Mouse (Mus musculus) heart, embryonic 11.5 days (tissue): ENCODE measurements at regions not wholly inside any gene's neighbourhood (a gene's known extent, or its start where the extent isn't known, plus 50 kb on each side); places are given as distances from the start of the nearest gene placed in this dataset.
"Not testable (repeated sequence)": the region's sequence is repeated elsewhere in the genome, so short reads cannot be mapped to it uniquely, and the experiment has no call there.

Source experiments
- ATAC-seq: fragments of 200-750 bp; cut with Nextera tagmentation; replicated peaks from 2 replicates; pipeline ENCODE4 v1.8.0; 2017; ENCODE audit warnings: moderate library complexity; ENCODE audit not compliant: insufficient number of reproducible peaks, low FRiP score, low TSS enrichment
- H3K27ac ChIP-seq: fragments of 300-500 bp; sonication (generic); 2 replicates; pipeline ENCODE4 v1.5.1; 2014; ENCODE audit warnings: mild to moderate bottlenecking, low read depth, low read length
- H3K27me3 ChIP-seq: fragments of 300-500 bp; sonication (generic); 2 replicates; pipeline ENCODE4 v1.6.1; 2014; ENCODE audit warnings: mild to moderate bottlenecking, low read length, mixed read lengths; ENCODE audit not compliant: control insufficient read depth, insufficient read depth
- H3K36me3 ChIP-seq: fragments of 300-500 bp; sonication (generic); 2 replicates; pipeline ENCODE4 v1.6.1; 2014; ENCODE audit warnings: mild to moderate bottlenecking, low read length, moderate library complexity, mixed read lengths; ENCODE audit not compliant: control insufficient read depth, insufficient read depth
- H3K4me1 ChIP-seq: fragments of 300-500 bp; sonication (generic); 2 replicates; pipeline ENCODE4 v1.6.1; 2014; ENCODE audit warnings: low read length; ENCODE audit not compliant: control insufficient read depth, insufficient read depth
- H3K4me2 ChIP-seq: fragments of 300-500 bp; sonication (generic); 2 replicates; pipeline ENCODE4 v1.6.1; 2014; ENCODE audit warnings: mild to moderate bottlenecking, moderate library complexity
- H3K4me3 ChIP-seq: fragments of 300-500 bp; sonication (generic); 2 replicates; pipeline ENCODE4 v1.5.1; 2014; ENCODE audit warnings: low read depth, low read length
- H3K9ac ChIP-seq: fragments of 300-500 bp; sonication (generic); 2 replicates; pipeline ENCODE4 v1.6.1; 2014; ENCODE audit warnings: mild to moderate bottlenecking, low read depth, low read length, moderate library complexity
- H3K9me3 ChIP-seq: fragments of 300-500 bp; sonication (generic); replicated peaks from 2 replicates; pipeline ENCODE4 v1.6.1; 2016; ENCODE audit warnings: low read length; ENCODE audit not compliant: control insufficient read depth
- WGBS: fragments of 180-500 bp; shearing (Covaris S2); extraction: QIAGEN DNeasy Blood & Tissue Kit; methylation state at CpG from one replicate; pipeline ENCODE4 v1.1.7; 2014; ENCODE audit not compliant: insufficient replicate concordance; 5-methylcytosine and 5-hydroxymethylcytosine counted together

DNA sequence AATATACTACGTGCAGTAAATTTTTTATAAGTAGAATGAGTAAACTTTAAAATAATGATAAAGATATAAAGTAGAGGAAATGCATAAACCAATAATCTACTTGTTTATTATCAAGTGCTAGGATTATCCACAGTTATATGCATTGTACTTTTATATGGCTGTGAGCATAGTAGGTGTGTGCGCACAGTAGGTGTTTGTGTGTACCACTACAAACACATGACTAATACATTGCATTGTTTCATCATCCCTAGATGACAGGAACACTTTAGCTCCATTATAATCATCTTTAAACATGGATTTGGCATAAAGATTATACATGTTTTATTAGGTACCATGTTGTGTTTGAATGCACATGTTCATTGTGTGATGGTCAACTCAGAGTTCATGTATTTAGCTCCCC, 124.7 kb upstream of the Vldlr start:
- no peaks in the 10 kb centered on the region for H3K27me3 ChIP-seq
- ATAC-seq: no peak
- H3K36me3 ChIP-seq: no peaks in the 10 kb centered on the region
- H3K27ac ChIP-seq: no peak overlapping the region
- 91% methylated on average over 2 of the region's 2 CpGs for WGBS
- H3K4me2 ChIP-seq: no peak overlapping the region
- no peaks in the 10 kb centered on the region; the same call in 1 of the 2 replicates for H3K9me3 ChIP-seq
- no peak overlapping the region for H3K9ac ChIP-seq
- H3K4me3 ChIP-seq: no peak overlapping the region
- H3K4me1 ChIP-seq: no peaks in the 10 kb centered on the region

DNA sequence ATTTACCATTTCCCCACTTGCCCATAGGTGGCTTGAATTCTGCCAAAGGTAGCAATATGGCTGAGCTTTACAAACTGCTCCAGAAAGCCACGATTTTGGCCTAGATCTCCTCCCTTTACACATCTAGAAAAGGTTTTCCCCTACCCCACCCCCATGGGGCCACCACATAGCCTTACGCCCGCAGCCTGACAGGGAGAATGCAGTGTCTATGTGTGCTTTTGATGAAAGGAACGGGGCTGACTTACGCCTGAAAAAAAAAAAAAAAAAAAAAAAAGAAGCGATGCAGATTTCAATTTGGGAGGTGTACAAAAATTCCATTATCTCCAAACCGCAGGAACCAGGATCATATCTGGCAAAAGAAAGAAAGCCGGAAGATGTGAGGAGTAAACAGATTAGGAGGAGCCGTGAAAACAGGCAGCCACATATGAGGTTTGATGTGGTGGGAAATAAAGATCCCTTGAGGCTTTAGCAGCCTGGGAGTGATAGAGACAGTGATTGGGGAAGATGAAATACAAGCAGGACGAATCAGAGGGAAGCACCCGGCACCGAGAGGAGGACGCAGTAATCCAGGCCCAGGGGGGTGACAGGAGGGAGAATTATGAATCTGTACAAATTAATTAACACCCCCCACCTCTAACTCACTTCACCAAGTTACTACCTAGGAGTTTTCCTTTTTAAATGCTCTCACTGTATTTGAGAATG, 121.4 kb upstream of the Vldlr start:
- Histone ChIP-seq H3K4me3 (no peak overlapping the region), H3K9ac (no peak overlapping the region), H3K4me2 (no peak overlapping the region), H3K36me3 (no peaks in the 10 kb centered on the region), H3K9me3 (no peaks in the 10 kb centered on the region; the same call in 1 of the 2 replicates), H3K27ac (no peak overlapping the region), H3K4me1 (peaks cover 7% of the 10 kb centered on the region), H3K27me3 (no peaks in the 10 kb centered on the region)
- ATAC-seq: no peak
- 75% methylated on average over 13 of the region's 13 CpGs for WGBS

DNA sequence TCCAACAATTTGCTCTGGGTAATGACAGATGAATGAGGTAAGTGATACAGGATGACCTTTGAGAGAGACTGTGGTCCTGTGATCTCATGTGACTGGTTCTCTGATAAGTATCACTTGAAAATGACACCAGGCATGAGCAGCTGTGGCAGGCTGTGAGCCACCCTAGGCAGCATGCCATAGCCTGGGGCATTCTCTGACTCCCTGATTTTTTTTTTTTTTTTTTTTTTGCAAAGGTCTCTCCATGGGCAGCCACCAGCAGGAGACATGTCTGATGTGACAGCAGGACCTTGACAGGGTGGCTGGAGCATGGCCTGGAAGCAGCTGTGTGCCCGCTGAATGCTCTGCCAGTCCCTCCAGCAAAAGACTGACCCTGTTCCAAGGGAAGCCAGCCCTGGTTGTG, 116.4 kb upstream of the Vldlr start:
- ATAC-seq: peak; percentile 61
- Histone ChIP-seq H3K9ac (no peak overlapping the region), H3K27ac (peak overlapping the region; percentile 52), H3K4me3 (no peak overlapping the region), H3K4me1 (peaks cover 12% of the 10 kb centered on the region), H3K4me2 (no peak overlapping the region), H3K9me3 (no peaks in the 10 kb centered on the region), H3K36me3 (no peaks in the 10 kb centered on the region), H3K27me3 (no peaks in the 10 kb centered on the region)
- 40% methylated on average over 1 of the region's 1 CpGs for WGBS

DNA sequence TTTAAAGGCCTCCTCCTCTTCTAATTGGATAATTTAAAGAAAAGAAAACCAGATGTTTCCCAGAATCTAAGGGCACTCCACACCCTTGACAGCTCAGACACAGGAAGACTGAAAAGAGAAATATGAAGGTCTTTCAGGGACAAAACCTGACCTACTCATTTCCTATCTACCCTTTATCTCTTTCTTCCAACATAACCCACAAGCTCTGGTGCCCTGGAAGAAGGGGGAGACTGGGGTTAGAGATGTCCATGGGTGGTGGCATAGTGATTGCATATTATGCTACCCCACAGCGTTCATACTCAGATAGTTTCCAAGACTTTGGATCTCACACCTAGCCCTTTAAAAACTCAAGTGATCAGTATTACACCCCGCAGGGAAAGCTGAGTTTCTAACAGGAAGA, 105.8 kb upstream of the Vldlr start:
- no peak overlapping the region for H3K4me2 ChIP-seq
- 77% methylated on average over 2 of the region's 2 CpGs for WGBS

DNA sequence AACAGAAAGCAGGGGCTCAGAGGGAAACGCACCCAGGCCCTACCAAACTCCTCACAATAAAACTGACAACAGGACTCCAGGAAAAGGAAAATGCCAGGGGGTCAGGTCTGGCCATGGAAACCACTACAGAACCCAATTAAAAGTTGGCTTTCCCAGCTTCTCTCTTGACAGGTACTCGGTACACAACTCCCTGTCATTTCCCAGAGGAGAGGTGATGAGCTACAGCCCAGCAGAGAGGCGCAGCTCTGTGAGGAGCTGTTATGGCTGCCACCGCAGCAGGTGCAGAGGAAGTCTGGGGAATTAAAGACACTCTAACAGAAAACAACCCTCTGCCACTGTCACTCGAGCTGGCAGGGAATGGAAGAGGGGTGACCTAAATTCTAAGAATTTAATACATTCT, 95.4 kb upstream of the Vldlr start:
- no peaks in the 10 kb centered on the region for H3K36me3 ChIP-seq
- no peaks in the 10 kb centered on the region for H3K9me3 ChIP-seq
- ATAC-seq: no peak
- H3K4me2 ChIP-seq: no peak overlapping the region
- H3K4me1 ChIP-seq: no peaks in the 10 kb centered on the region
- no peak overlapping the region for H3K4me3 ChIP-seq
- H3K27ac ChIP-seq: no peak overlapping the region
- H3K9ac ChIP-seq: no peak overlapping the region
- WGBS: 57% methylated on average over 5 of the region's 5 CpGs
- H3K27me3 ChIP-seq: no peaks in the 10 kb centered on the region

More for the DNA sequence above, 105.8 kb upstream of the Vldlr start:
- Histone ChIP-seq H3K27me3 (no peaks in the 10 kb centered on the region), H3K4me3 (no peak overlapping the region), H3K36me3 (no peaks in the 10 kb centered on the region), H3K4me1 (no peaks in the 10 kb centered on the region), H3K27ac (no peak overlapping the region), H3K9me3 (no peaks in the 10 kb centered on the region), H3K9ac (no peak overlapping the region)
- ATAC-seq: no peak

DNA sequence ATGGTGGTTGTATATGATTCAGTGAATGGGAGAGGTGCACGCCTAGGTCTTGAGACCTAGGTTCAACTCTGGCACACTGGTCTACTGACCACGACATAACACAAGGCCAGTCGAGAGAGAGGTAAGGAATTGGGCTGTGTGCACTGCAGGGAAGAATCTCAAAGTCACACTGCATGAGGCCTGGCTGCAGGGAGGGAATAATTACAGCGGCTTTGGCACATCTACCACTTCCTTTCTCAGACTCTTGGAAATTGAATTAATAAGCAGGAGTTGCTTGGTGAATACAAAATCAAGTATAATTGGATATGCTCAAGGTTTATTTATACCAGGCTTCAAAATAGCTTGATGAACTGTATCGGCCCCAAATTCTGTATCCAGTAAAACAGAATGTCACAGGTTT, 93.9 kb upstream of the Vldlr start:
- no peak for ATAC-seq
- no peaks in the 10 kb centered on the region for H3K4me1 ChIP-seq
- H3K4me3 ChIP-seq: no peak overlapping the region
- no peak overlapping the region for H3K9ac ChIP-seq
- H3K27ac ChIP-seq: no peak overlapping the region
- no peaks in the 10 kb centered on the region for H3K9me3 ChIP-seq
- no peak overlapping the region for H3K4me2 ChIP-seq
- H3K27me3 ChIP-seq: no peaks in the 10 kb centered on the region
- H3K36me3 ChIP-seq: no peaks in the 10 kb centered on the region
- WGBS: 71% methylated on average over 5 of the region's 5 CpGs

DNA sequence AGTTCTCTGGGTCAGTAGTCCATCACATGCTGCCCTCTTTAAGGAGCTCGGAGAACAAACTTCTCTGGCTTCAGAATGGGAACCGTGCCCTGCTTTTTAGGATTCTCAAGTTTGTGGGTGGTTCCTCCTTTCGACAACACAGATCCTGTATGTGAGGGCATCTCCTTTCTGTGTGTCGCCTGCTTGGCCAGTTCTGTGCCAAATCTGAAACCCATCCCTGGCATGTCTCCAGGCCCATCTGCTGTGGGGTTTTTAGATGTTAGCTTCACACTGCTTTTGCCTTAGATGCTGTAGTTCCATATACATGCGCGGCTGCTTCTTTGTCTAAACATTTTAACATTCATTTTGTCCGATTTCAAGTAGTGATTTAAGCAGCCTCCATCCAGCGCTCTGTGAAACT, 93.0 kb upstream of the Vldlr start:
- Histone ChIP-seq H3K9ac (no peak overlapping the region), H3K4me2 (no peak overlapping the region), H3K27me3 (no peaks in the 10 kb centered on the region), H3K27ac (no peak overlapping the region), H3K9me3 (no peaks in the 10 kb centered on the region), H3K4me1 (no peaks in the 10 kb centered on the region), H3K4me3 (no peak overlapping the region), H3K36me3 (no peaks in the 10 kb centered on the region)
- 86% methylated on average over 8 of the region's 8 CpGs for WGBS
- ATAC-seq: no peak

DNA sequence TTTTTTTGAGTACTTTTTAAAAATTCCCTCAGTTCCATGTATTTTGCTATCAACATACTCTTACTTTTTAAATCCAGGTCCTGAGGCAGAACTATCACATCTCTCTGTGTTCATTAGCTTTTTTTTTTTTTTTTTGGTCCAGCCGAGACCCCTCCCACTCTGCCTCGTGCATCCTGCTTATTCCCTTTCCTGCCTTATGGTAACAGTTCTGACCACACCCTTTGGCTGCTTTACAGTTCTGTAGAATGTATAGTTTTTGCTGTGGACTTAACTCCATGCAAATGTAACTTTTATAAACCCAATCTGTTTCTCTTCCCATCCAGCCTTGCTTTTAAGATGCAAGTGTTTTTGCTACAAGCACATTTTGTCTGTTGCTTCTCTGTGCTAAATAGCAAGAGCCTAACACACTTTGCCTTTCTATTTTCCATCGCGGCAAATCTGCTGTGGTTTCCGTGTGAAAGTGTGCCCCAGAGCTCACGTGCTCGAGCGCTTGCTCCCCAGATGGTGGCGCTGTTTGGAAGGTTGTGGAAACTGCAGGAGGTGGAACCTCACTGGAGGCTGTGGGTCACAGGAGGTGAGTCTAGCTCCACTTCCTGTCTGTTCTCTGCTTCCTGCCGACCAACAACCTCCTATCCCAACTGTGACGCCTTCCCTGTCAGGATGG, 92.3 kb upstream of the Vldlr start:
- ATAC-seq: no peak
- Histone ChIP-seq H3K27me3 (no peaks in the 10 kb centered on the region), H3K4me2 (no peak overlapping the region), H3K9me3 (no peaks in the 10 kb centered on the region), H3K4me3 (no peak overlapping the region), H3K9ac (no peak overlapping the region), H3K36me3 (no peaks in the 10 kb centered on the region), H3K27ac (no peak overlapping the region), H3K4me1 (no peaks in the 10 kb centered on the region)
- 50% methylated on average over 11 of the region's 11 CpGs for WGBS

DNA sequence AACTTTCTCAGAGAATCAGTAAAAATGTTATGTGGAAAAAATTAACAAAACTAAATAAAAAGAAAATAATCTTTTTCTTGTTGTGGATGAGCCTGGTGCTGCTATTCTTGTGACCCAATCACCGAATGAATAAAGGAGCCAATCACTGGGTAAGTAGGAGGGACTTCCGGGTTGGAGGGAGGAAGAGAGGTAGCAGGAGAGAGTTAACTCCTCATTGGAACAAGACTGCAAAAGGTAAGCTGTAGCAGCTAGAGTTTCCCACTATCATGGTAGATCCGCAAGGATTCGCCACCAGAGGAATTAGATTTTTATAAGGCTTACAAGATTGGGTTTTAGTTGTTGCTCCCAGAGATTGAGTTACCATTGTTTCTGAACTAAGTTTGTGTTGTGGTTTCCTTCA, 87.8 kb upstream of the Vldlr start:
- H3K4me1 ChIP-seq, H3K4me2 ChIP-seq, H3K9me3 ChIP-seq, H3K9ac ChIP-seq, H3K36me3 ChIP-seq, H3K4me3 ChIP-seq, ATAC-seq, H3K27me3 ChIP-seq, H3K27ac ChIP-seq: not testable (repeated sequence)
- 85% methylated on average over 4 of the region's 4 CpGs for WGBS
